Mouse (Mus musculus): ENCODE data around the gene Gxylt1. TPM values are rescaled to one million over a fixed set of nuclear protein-coding genes. Genes with fewer than 3 reads are reported as not detected.

The Gxylt1 gene
- polyA plus RNA-seq, 1 experiment from 2014 or later = 15.1 TPM

DNA sequence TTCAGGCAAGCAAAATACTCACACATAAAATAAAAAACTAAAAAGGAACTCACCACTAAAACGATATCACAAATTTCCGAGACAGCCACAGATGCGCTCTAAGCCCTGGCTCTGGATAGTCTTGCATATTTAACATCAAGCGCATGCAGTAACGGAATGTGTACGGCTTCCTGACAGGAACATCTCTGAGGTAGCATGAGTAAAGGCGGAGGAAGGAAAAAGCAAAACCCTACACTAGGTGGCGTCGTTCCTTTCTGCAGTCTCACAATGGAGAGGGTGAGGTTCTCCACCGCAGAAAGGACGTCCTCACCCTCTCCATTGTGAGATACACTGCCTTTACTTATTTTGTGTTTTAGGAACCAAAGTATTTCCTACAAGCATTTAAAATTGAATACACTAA lies 8.4 kb upstream of the Gxylt1 start:
- no peak for ATAC-seq (ENCODE audit: low read depth)
- no peaks in the 10 kb centered on the region for H3K27me3 ChIP-seq (replicated peaks; ENCODE audit: control insufficient read depth, insufficient read depth, low read length)
- H3K27ac ChIP-seq (replicated peaks; ENCODE audit: low read depth, low read length) = no peak overlapping the region
- peaks cover 28% of the 10 kb centered on the region for H3K36me3 ChIP-seq (ENCODE audit: control insufficient read depth, insufficient read depth, low read length)
- DNase-seq (ENCODE audit: low spot score) = no peak
- H3K9ac ChIP-seq (ENCODE audit: low read depth, low read length) = no peak overlapping the region
- H3K4me1 ChIP-seq (ENCODE audit: control insufficient read depth, insufficient read depth, low read length) = no peaks in the 10 kb centered on the region
- WGBS = 75% methylated on average over 11 of the region's 11 CpGs
- no peak overlapping the region for H3K4me2 ChIP-seq (ENCODE audit: low read depth, low read length)
- H3K4me3 ChIP-seq (ENCODE audit: low read depth, low read length) = no peak overlapping the region
- no peaks in the 10 kb centered on the region for H3K9me3 ChIP-seq (ENCODE audit: control insufficient read depth, low read length)

DNA sequence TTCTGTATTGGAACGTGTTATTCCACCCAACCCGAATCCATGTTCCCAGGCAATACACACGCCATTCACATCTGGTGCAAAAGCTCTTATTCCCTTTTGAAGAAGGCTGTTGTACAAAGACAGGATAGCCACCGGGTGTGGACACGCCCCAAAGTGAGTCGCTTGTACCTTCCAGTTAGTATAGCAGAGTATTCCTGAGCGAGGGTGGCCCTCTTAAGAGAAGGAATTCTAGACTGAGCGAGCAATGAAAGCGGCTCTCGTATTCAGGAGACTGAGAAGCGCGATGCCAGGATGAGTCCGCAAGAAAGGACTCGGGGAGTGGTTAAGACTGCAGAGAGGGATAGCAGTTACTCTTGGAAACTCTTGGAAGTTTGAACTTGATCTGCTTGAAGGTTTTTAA lies 1.3 kb upstream of the Gxylt1 start:
- no peak overlapping the region for H3K27ac ChIP-seq (replicated peaks; ENCODE audit: low read depth, low read length)
- 0 out of 2 replicates have a peak, but pooled peaks cover 5% of the 10 kb centered on the region for H3K36me3 ChIP-seq (ENCODE audit: control insufficient read depth, insufficient read depth, low read length)
- H3K4me1 ChIP-seq (ENCODE audit: control insufficient read depth, insufficient read depth, low read length) = peaks cover 19% of the 10 kb centered on the region
- WGBS = 3% methylated on average over 14 of the region's 14 CpGs
- peak overlapping the region; percentile 68; the same call in 1 of the 2 replicates for H3K9ac ChIP-seq (ENCODE audit: low read depth, low read length)
- H3K4me2 ChIP-seq (ENCODE audit: low read depth, low read length) = peak overlapping the region; percentile 93
- no peaks in the 10 kb centered on the region for H3K9me3 ChIP-seq (ENCODE audit: control insufficient read depth, low read length)
- H3K4me3 ChIP-seq (ENCODE audit: low read depth, low read length) = peak overlapping the region; percentile 80
- ATAC-seq (ENCODE audit: low read depth) = no peak
- peak; percentile 40 for DNase-seq (ENCODE audit: low spot score)
- no peaks in the 10 kb centered on the region for H3K27me3 ChIP-seq (replicated peaks; ENCODE audit: control insufficient read depth, insufficient read depth, low read length)

DNA sequence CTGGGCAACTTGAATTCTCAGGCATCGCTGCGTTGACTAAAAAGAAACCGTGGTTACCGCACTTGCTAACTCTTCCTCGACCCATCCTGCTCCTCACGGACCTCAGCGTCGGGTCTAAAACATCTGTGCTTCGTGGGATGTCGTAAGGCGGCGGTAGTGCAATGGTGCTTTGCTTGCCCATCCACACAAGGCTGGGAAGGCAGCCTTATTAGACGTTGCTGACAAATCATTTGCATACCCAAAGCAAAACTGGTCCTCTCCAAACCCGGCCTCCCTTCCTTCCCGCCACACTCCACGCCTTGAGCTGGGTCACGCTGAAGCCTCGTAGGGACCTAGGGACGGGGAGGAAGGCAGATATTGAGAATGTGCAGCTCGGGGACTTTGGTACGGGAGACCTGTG lies 644 bp upstream of the Gxylt1 start:
- Histone ChIP-seq H3K4me2 (ENCODE audit: low read depth, low read length) (peak overlapping the region; percentile 93), H3K9ac (ENCODE audit: low read depth, low read length) (peak overlapping the region; percentile 68), H3K27ac (replicated peaks; ENCODE audit: low read depth, low read length) (peak overlapping the region; percentile 81), H3K4me3 (ENCODE audit: low read depth, low read length) (peak overlapping the region; percentile 80), H3K9me3 (ENCODE audit: control insufficient read depth, low read length) (no peaks in the 10 kb centered on the region), H3K27me3 (replicated peaks; ENCODE audit: control insufficient read depth, insufficient read depth, low read length) (no peaks in the 10 kb centered on the region), H3K36me3 (ENCODE audit: control insufficient read depth, insufficient read depth, low read length) (0 out of 2 replicates have a peak, but pooled peaks cover under 1% of the 10 kb centered on the region), H3K4me1 (ENCODE audit: control insufficient read depth, insufficient read depth, low read length) (peaks cover 19% of the 10 kb centered on the region)
- under 1% methylated on average over 21 of the region's 21 CpGs for WGBS
- DNase-seq (ENCODE audit: low spot score) (peak; percentile 64), ATAC-seq (ENCODE audit: low read depth) (peak; percentile 39)

DNA sequence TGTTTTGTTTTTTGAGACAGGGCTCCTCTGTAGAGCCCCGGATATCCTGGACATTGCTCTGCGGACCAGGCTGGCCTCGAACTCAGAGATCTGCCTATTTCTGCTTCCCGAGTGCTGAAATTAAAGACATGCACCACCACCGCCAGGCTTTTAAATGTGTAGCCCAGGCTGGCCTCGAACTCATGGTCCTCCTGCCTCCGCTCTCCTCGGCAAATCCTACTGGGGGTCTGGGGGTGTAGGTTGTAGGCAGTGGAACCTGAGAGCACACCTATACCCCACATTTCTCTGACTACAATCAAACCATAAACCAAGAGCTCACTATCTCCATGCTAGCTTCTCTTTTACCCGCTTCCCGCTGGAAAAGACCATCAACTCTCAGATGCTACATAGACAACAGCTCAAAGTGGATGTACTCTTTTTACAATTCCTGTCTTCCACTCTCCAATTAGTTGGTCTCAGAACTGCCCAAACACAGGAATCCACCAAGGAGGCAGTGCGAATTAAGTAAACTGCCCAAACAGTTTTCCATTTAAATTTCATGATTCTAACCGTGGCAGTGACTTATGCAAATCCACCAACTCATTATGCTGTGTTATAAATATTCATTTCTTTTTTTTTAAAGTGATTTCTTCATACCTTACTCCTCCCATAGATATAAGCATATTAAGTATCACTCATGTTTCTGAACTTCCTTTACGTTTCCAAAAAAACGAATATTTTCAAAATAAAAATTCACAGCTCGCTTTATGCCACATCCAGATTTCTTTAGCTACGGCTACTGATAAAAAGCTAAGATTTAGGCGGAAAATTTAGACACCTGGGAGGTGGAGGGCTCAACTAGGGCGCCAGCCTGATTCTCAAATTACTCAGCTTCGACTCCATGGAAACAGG lies 946 bp downstream of the Gxylt1 start:
- Histone ChIP-seq H3K9ac (ENCODE audit: low read depth, low read length) (peak overlapping the region; percentile 85), H3K4me3 (ENCODE audit: low read depth, low read length) (peak overlapping the region; percentile 80), H3K4me1 (ENCODE audit: control insufficient read depth, insufficient read depth, low read length) (peaks cover 19% of the 10 kb centered on the region), H3K9me3 (ENCODE audit: control insufficient read depth, low read length) (no peaks in the 10 kb centered on the region), H3K36me3 (ENCODE audit: control insufficient read depth, insufficient read depth, low read length) (peaks cover 5% of the 10 kb centered on the region; the same call in 1 of the 2 replicates), H3K4me2 (ENCODE audit: low read depth, low read length) (peak overlapping the region; percentile 62), H3K27me3 (replicated peaks; ENCODE audit: control insufficient read depth, insufficient read depth, low read length) (no peaks in the 10 kb centered on the region), H3K27ac (replicated peaks; ENCODE audit: low read depth, low read length) (peak overlapping the region; percentile 94)
- 38% methylated on average over 19 of the region's 19 CpGs for WGBS
- ATAC-seq (ENCODE audit: low read depth) = no peak; the same call in 1 of the 2 replicates
- no peak for DNase-seq (ENCODE audit: low spot score)

- no peak for ATAC-seq (ENCODE audit: low read depth)
- WGBS = 89% methylated on average over 9 of the region's 9 CpGs
Observed at GRCm38 (mm10) chr15:93272948-93273347, 2.0 kb downstream of the Gxylt1 start.

DNA sequence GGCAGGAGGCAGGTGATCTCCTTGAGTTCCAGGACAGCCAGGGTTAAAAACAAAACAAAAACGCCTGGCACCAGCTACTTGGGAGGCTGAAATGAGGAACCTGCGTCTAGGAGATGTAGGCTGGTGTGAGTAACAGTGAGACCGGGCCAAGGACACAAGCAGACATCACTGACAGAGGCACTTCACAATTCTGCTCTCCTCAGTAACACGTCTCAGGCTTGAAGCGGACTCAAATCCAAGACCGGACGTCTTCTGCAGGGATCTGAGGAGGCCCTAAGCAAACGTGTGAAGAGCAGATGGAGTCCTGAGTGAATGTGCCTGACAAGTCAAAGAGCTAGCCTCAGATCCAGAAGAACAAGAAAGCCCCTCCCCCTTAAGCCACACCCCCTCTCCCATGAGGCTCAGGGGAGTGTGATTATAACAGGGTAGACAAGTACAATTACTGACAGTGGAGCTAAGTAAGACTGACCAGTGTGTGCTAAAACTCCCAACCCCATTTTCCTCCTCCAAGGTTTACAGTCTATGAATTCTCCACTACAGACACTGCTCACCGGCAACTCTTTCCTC lies 4.6 kb downstream of the Gxylt1 start:
- H3K4me3 ChIP-seq (ENCODE audit: low read depth, low read length) = no peak overlapping the region
- H3K4me2 ChIP-seq (ENCODE audit: low read depth, low read length) = no peak overlapping the region
- peaks cover 11% of the 10 kb centered on the region for H3K4me1 ChIP-seq (ENCODE audit: control insufficient read depth, insufficient read depth, low read length)
- WGBS = 78% methylated on average over 9 of the region's 9 CpGs
- no peaks in the 10 kb centered on the region for H3K9me3 ChIP-seq (ENCODE audit: control insufficient read depth, low read length)
- ATAC-seq (ENCODE audit: low read depth) (no peak), DNase-seq (ENCODE audit: low spot score) (no peak)
- H3K9ac ChIP-seq (ENCODE audit: low read depth, low read length) = no peak overlapping the region
- peaks cover 5% of the 10 kb centered on the region; the same call in 1 of the 2 replicates for H3K36me3 ChIP-seq (ENCODE audit: control insufficient read depth, insufficient read depth, low read length)
- H3K27me3 ChIP-seq (replicated peaks; ENCODE audit: control insufficient read depth, insufficient read depth, low read length) = no peaks in the 10 kb centered on the region
- H3K27ac ChIP-seq (replicated peaks; ENCODE audit: low read depth, low read length) = no peak overlapping the region

More at GRCm38 (mm10) chr15:93272948-93273347, 2.0 kb downstream of the Gxylt1 start:
- Histone ChIP-seq H3K4me2 (ENCODE audit: low read depth, low read length) (peak overlapping the region; percentile 62), H3K9me3 (ENCODE audit: control insufficient read depth, low read length) (no peaks in the 10 kb centered on the region), H3K9ac (ENCODE audit: low read depth, low read length) (no peak overlapping the region), H3K27ac (replicated peaks; ENCODE audit: low read depth, low read length) (no peak overlapping the region), H3K4me1 (ENCODE audit: control insufficient read depth, insufficient read depth, low read length) (peaks cover 19% of the 10 kb centered on the region), H3K27me3 (replicated peaks; ENCODE audit: control insufficient read depth, insufficient read depth, low read length) (no peaks in the 10 kb centered on the region), H3K4me3 (ENCODE audit: low read depth, low read length) (no peak overlapping the region), H3K36me3 (ENCODE audit: control insufficient read depth, insufficient read depth, low read length) (peaks cover 5% of the 10 kb centered on the region; the same call in 1 of the 2 replicates)
- no peak for DNase-seq (ENCODE audit: low spot score)

- H3K9me3 ChIP-seq (ENCODE audit: control insufficient read depth, low read length) = no peaks in the 10 kb centered on the region
- no peak overlapping the region for H3K4me2 ChIP-seq (ENCODE audit: low read depth, low read length)
- H3K36me3 ChIP-seq (ENCODE audit: control insufficient read depth, insufficient read depth, low read length) = peaks cover 10% of the 10 kb centered on the region; the same call in 1 of the 2 replicates
- no peak overlapping the region for H3K4me3 ChIP-seq (ENCODE audit: low read depth, low read length)
- 91% methylated on average over 7 of the region's 7 CpGs for WGBS
- ATAC-seq (ENCODE audit: low read depth) = no peak
- no peak overlapping the region for H3K27ac ChIP-seq (replicated peaks; ENCODE audit: low read depth, low read length)
- no peak for DNase-seq (ENCODE audit: low spot score)
- H3K27me3 ChIP-seq (replicated peaks; ENCODE audit: control insufficient read depth, insufficient read depth, low read length) = no peaks in the 10 kb centered on the region
- H3K4me1 ChIP-seq (ENCODE audit: control insufficient read depth, insufficient read depth, low read length) = peaks cover 11% of the 10 kb centered on the region
- H3K9ac ChIP-seq (ENCODE audit: low read depth, low read length) = no peak overlapping the region
Observed at GRCm38 (mm10) chr15:93269572-93269971, 5.4 kb downstream of the Gxylt1 start.

DNA sequence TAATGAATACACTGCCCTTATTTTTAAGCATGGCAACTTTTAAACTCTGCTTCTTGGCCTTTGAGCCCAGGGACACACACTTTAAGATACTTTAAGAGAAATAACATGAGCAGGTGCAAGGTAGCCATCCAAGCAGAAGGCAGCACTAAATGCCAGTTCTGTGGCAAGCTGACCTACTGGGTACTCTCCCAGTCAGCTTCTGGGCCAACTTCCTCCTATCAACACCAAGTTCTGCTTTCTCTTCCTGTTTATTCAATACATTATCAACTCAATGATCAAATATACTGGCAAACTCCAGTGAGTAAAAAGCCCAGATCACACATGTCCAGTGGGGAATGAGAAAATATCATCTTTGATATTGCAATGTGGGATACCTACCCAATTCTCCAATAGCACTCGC lies 7.0 kb downstream of the Gxylt1 start:
- ATAC-seq (ENCODE audit: low read depth) = no peak
- Histone ChIP-seq H3K27ac (replicated peaks; ENCODE audit: low read depth, low read length) (no peak overlapping the region), H3K9me3 (ENCODE audit: control insufficient read depth, low read length) (no peaks in the 10 kb centered on the region), H3K36me3 (ENCODE audit: control insufficient read depth, insufficient read depth, low read length) (peaks cover 10% of the 10 kb centered on the region; the same call in 1 of the 2 replicates), H3K4me3 (ENCODE audit: low read depth, low read length) (no peak overlapping the region), H3K9ac (ENCODE audit: low read depth, low read length) (no peak overlapping the region), H3K4me2 (ENCODE audit: low read depth, low read length) (no peak overlapping the region), H3K4me1 (ENCODE audit: control insufficient read depth, insufficient read depth, low read length) (no peaks in the 10 kb centered on the region; the same call in 1 of the 2 replicates), H3K27me3 (replicated peaks; ENCODE audit: control insufficient read depth, insufficient read depth, low read length) (no peaks in the 10 kb centered on the region)
- DNase-seq (ENCODE audit: low spot score) = no peak
- 97% methylated on average over 1 of the region's 1 CpGs for WGBS
